Mouse (Mus musculus): ENCODE data around the gene Gpr62. TPM values are rescaled to one million over a fixed set of nuclear protein-coding genes. Genes with fewer than 3 reads are reported as not detected.

Gpr62 gene
- polyA plus RNA-seq, 1 experiment from 2014 or later = 0.56 TPM

- under 1% methylated on average over 41 of the region's 41 CpGs for WGBS
- H3K4me3 ChIP-seq (ENCODE audit: low read depth, low read length) = peak within 1 kb of the TSS; percentile 66
- DNase-seq (ENCODE audit: low spot score) = peak; percentile 100
- peaks cover 7% of the 10 kb centered on the region; the same call in 1 of the 2 replicates for H3K4me1 ChIP-seq (ENCODE audit: control insufficient read depth, insufficient read depth, low read length)
- H3K27me3 ChIP-seq (replicated peaks; ENCODE audit: control insufficient read depth, insufficient read depth, low read length) = no peaks in the 10 kb centered on the region
- peak within 1 kb of the TSS; percentile 75 for H3K4me2 ChIP-seq (ENCODE audit: low read length)
- peak within 1 kb of the TSS; percentile 58 for H3K9ac ChIP-seq (ENCODE audit: low read length)
- ATAC-seq = peak; percentile 99
- H3K27ac ChIP-seq (ENCODE audit: low read depth, low read length) = no peak within 1 kb of the TSS
- no peaks in the 10 kb centered on the region for H3K9me3 ChIP-seq (replicated peaks; ENCODE audit: control insufficient read depth, low read length)
- H3K36me3 ChIP-seq (ENCODE audit: control insufficient read depth, insufficient read depth, low read length) = peaks cover 21% of the 10 kb centered on the region
These were observed 11.3 kb upstream of the Gpr62 start, which contains the start of gene Parp3 for GRCm38 (mm10) chr9:106476924-106477484. Parp3 (minus strand) TSS chr9:106476949.

- H3K4me2 ChIP-seq (ENCODE audit: low read length) = peak overlapping the region; percentile 33
- peaks cover 16% of the 10 kb centered on the region for H3K36me3 ChIP-seq (ENCODE audit: control insufficient read depth, insufficient read depth, low read length)
- no peak; the same call in 1 of the 2 replicates for ATAC-seq
- no peak overlapping the region for H3K9ac ChIP-seq (ENCODE audit: low read length)
- no peak for DNase-seq (ENCODE audit: low spot score)
- H3K9me3 ChIP-seq (replicated peaks; ENCODE audit: control insufficient read depth, low read length) = no peaks in the 10 kb centered on the region
- H3K27ac ChIP-seq (ENCODE audit: low read depth, low read length) = no peak overlapping the region
- H3K4me3 ChIP-seq (ENCODE audit: low read depth, low read length) = no peak overlapping the region
- no peaks in the 10 kb centered on the region for H3K27me3 ChIP-seq (replicated peaks; ENCODE audit: control insufficient read depth, insufficient read depth, low read length)
- peaks cover 7% of the 10 kb centered on the region; the same call in 1 of the 2 replicates for H3K4me1 ChIP-seq (ENCODE audit: control insufficient read depth, insufficient read depth, low read length)
- WGBS = 38% methylated on average over 16 of the region's 16 CpGs
These were observed 10.5 kb upstream of the Gpr62 start for GRCm38 (mm10) chr9:106476002-106476923.

GRCm38 (mm10) chr9:106475663-106476001 lies 9.9 kb upstream of the Gpr62 start, which contains the start of gene Rrp9:
Rrp9 (plus strand) TSS chr9:106475963.
- no peak for DNase-seq (ENCODE audit: low spot score)
- ATAC-seq = no peak
- Histone ChIP-seq H3K4me3 (ENCODE audit: low read depth, low read length) (no peak within 1 kb of the TSS), H3K27ac (ENCODE audit: low read depth, low read length) (no peak within 1 kb of the TSS), H3K9ac (ENCODE audit: low read length) (no peak within 1 kb of the TSS), H3K27me3 (replicated peaks; ENCODE audit: control insufficient read depth, insufficient read depth, low read length) (no peaks in the 10 kb centered on the region), H3K4me2 (ENCODE audit: low read length) (peak within 1 kb of the TSS; percentile 33), H3K4me1 (ENCODE audit: control insufficient read depth, insufficient read depth, low read length) (peaks cover 7% of the 10 kb centered on the region; the same call in 1 of the 2 replicates), H3K36me3 (ENCODE audit: control insufficient read depth, insufficient read depth, low read length) (peaks cover 10% of the 10 kb centered on the region), H3K9me3 (replicated peaks; ENCODE audit: control insufficient read depth, low read length) (no peaks in the 10 kb centered on the region)
- 88% methylated on average over 10 of the region's 10 CpGs for WGBS

- ATAC-seq (no peak), DNase-seq (ENCODE audit: low spot score) (no peak)
- no peak overlapping the region for H3K27ac ChIP-seq (ENCODE audit: low read depth, low read length)
- no peak overlapping the region for H3K9ac ChIP-seq (ENCODE audit: low read length)
- peaks cover 7% of the 10 kb centered on the region; the same call in 1 of the 2 replicates for H3K4me1 ChIP-seq (ENCODE audit: control insufficient read depth, insufficient read depth, low read length)
- H3K36me3 ChIP-seq (ENCODE audit: control insufficient read depth, insufficient read depth, low read length) = peaks cover 4% of the 10 kb centered on the region; the same call in 1 of the 2 replicates
- no peak overlapping the region for H3K4me3 ChIP-seq (ENCODE audit: low read depth, low read length)
- 61% methylated on average over 7 of the region's 7 CpGs for WGBS
- H3K9me3 ChIP-seq (replicated peaks; ENCODE audit: control insufficient read depth, low read length) = no peaks in the 10 kb centered on the region
- H3K27me3 ChIP-seq (replicated peaks; ENCODE audit: control insufficient read depth, insufficient read depth, low read length) = no peaks in the 10 kb centered on the region
- no peak overlapping the region for H3K4me2 ChIP-seq (ENCODE audit: low read length)
These were observed 9.3 kb upstream of the Gpr62 start for GRCm38 (mm10) chr9:106475046-106475445.

- Histone ChIP-seq H3K9me3 (replicated peaks; ENCODE audit: control insufficient read depth, low read length) (no peaks in the 10 kb centered on the region), H3K36me3 (ENCODE audit: control insufficient read depth, insufficient read depth, low read length) (peaks cover 3% of the 10 kb centered on the region; the same call in 1 of the 2 replicates), H3K4me1 (ENCODE audit: control insufficient read depth, insufficient read depth, low read length) (peaks cover 7% of the 10 kb centered on the region; the same call in 1 of the 2 replicates), H3K9ac (ENCODE audit: low read length) (no peak overlapping the region), H3K4me2 (ENCODE audit: low read length) (no peak overlapping the region), H3K27me3 (replicated peaks; ENCODE audit: control insufficient read depth, insufficient read depth, low read length) (no peaks in the 10 kb centered on the region), H3K27ac (ENCODE audit: low read depth, low read length) (no peak overlapping the region), H3K4me3 (ENCODE audit: low read depth, low read length) (no peak overlapping the region)
- 3% methylated on average over 6 of the region's 6 CpGs for WGBS
- ATAC-seq = no peak
- DNase-seq (ENCODE audit: low spot score) = peak; percentile 69
These were observed 8.7 kb upstream of the Gpr62 start for GRCm38 (mm10) chr9:106474456-106474855.

GRCm38 (mm10) chr9:106473753-106474105 lies 8.0 kb upstream of the Gpr62 start:
- H3K4me1 ChIP-seq (ENCODE audit: control insufficient read depth, insufficient read depth, low read length) = peaks cover 7% of the 10 kb centered on the region; the same call in 1 of the 2 replicates
- H3K27ac ChIP-seq (ENCODE audit: low read depth, low read length) = no peak overlapping the region
- H3K4me3 ChIP-seq (ENCODE audit: low read depth, low read length) = no peak overlapping the region
- H3K9ac ChIP-seq (ENCODE audit: low read length) = no peak overlapping the region
- no peak overlapping the region for H3K4me2 ChIP-seq (ENCODE audit: low read length)
- no peak for DNase-seq (ENCODE audit: low spot score)
- ATAC-seq = no peak
- H3K27me3 ChIP-seq (replicated peaks; ENCODE audit: control insufficient read depth, insufficient read depth, low read length) = no peaks in the 10 kb centered on the region
- no peaks in the 10 kb centered on the region for H3K36me3 ChIP-seq (ENCODE audit: control insufficient read depth, insufficient read depth, low read length)
- no peaks in the 10 kb centered on the region for H3K9me3 ChIP-seq (replicated peaks; ENCODE audit: control insufficient read depth, low read length)
- WGBS = 80% methylated on average over 5 of the region's 5 CpGs

GRCm38 (mm10) chr9:106473081-106473752 lies 7.5 kb upstream of the Gpr62 start:
- Histone ChIP-seq H3K4me2 (ENCODE audit: low read length) (no peak overlapping the region), H3K27ac (ENCODE audit: low read depth, low read length) (no peak overlapping the region), H3K9me3 (replicated peaks; ENCODE audit: control insufficient read depth, low read length) (no peaks in the 10 kb centered on the region), H3K9ac (ENCODE audit: low read length) (no peak overlapping the region), H3K4me3 (ENCODE audit: low read depth, low read length) (no peak overlapping the region), H3K4me1 (ENCODE audit: control insufficient read depth, insufficient read depth, low read length) (peaks cover 6% of the 10 kb centered on the region; the same call in 1 of the 2 replicates), H3K36me3 (ENCODE audit: control insufficient read depth, insufficient read depth, low read length) (no peaks in the 10 kb centered on the region), H3K27me3 (replicated peaks; ENCODE audit: control insufficient read depth, insufficient read depth, low read length) (no peaks in the 10 kb centered on the region)
- 91% methylated on average over 16 of the region's 16 CpGs for WGBS
- DNase-seq (ENCODE audit: low spot score) (no peak), ATAC-seq (no peak)

- H3K27me3 ChIP-seq (replicated peaks; ENCODE audit: control insufficient read depth, insufficient read depth, low read length) = no peaks in the 10 kb centered on the region
- WGBS = 73% methylated on average over 4 of the region's 4 CpGs
- DNase-seq (ENCODE audit: low spot score) = no peak
- H3K27ac ChIP-seq (ENCODE audit: low read depth, low read length) = no peak overlapping the region
- H3K4me3 ChIP-seq (ENCODE audit: low read depth, low read length) = no peak overlapping the region
- no peaks in the 10 kb centered on the region for H3K4me1 ChIP-seq (ENCODE audit: control insufficient read depth, insufficient read depth, low read length)
- no peaks in the 10 kb centered on the region for H3K36me3 ChIP-seq (ENCODE audit: control insufficient read depth, insufficient read depth, low read length)
- H3K9ac ChIP-seq (ENCODE audit: low read length) = no peak overlapping the region
- H3K9me3 ChIP-seq (replicated peaks; ENCODE audit: control insufficient read depth, low read length) = no peaks in the 10 kb centered on the region
- ATAC-seq = no peak
- H3K4me2 ChIP-seq (ENCODE audit: low read length) = no peak overlapping the region
These were observed 6.6 kb upstream of the Gpr62 start for GRCm38 (mm10) chr9:106472321-106472720.
